Mouse (Mus musculus) embryonic facial prominence, embryonic 13.5 days (tissue): ENCODE data around the gene Pnpo. TPM values are rescaled to one million over a fixed set of nuclear protein-coding genes. Genes with fewer than 3 reads are reported as not detected.

Experiments
- ATAC-seq: fragments of 200-750 bp; cut with Nextera tagmentation; 2 replicates; pipeline ENCODE4 v1.8.0; 2017; ENCODE audit warnings: low read depth; ENCODE audit not compliant: insufficient number of reproducible peaks, insufficient read depth, low FRiP score, low TSS enrichment
- H3K27ac ChIP-seq: fragments of 300-500 bp; sonication (generic); 2 replicates; pipeline ENCODE4 v1.5.1; 2015; ENCODE audit warnings: moderate library complexity, mild to moderate bottlenecking, inconsistent platforms
- H3K27me3 ChIP-seq: fragments of 300-500 bp; sonication (generic); 2 replicates; pipeline ENCODE4 v1.6.1; 2015; ENCODE audit warnings: mild to moderate bottlenecking, inconsistent platforms
- H3K36me3 ChIP-seq: fragments of 300-500 bp; sonication (generic); 2 replicates; pipeline ENCODE4 v1.6.1; 2015; ENCODE audit warnings: mild to moderate bottlenecking, inconsistent platforms
- H3K4me1 ChIP-seq: fragments of 300-500 bp; sonication (generic); 2 replicates; pipeline ENCODE4 v1.6.1; 2015; ENCODE audit warnings: inconsistent platforms
- H3K4me2 ChIP-seq: fragments of 300-500 bp; sonication (generic); 2 replicates; pipeline ENCODE4 v1.6.1; 2015; ENCODE audit warnings: moderate library complexity, mild to moderate bottlenecking, inconsistent platforms
- H3K4me3 ChIP-seq: fragments of 300-500 bp; sonication (generic); 2 replicates; pipeline ENCODE4 v1.5.1; 2015; ENCODE audit warnings: mild to moderate bottlenecking, inconsistent platforms
- H3K9ac ChIP-seq: fragments of 300-500 bp; sonication (generic); 2 replicates; pipeline ENCODE4 v1.6.1; 2015; ENCODE audit warnings: mild to moderate bottlenecking, inconsistent platforms
- H3K9me3 ChIP-seq: fragments of 300-500 bp; sonication (generic); 2 replicates; pipeline ENCODE4 v1.6.1; 2016; ENCODE audit warnings: inconsistent platforms
- WGBS: fragments of 180-500 bp; shearing (Covaris S2); methylation state at CpG from one replicate; pipeline ENCODE4 v1.1.7; 2015; ENCODE audit warnings: mixed read lengths; 5-methylcytosine and 5-hydroxymethylcytosine counted together
- polyA plus RNA-seq: library from polyadenylated mRNA; unstranded; fragments of >200 nt; fragmentation: Nextera tagmentation; extraction: Ambion mirVana; gene quantifications from 2 replicates; pipeline ENCODE4 v1.2.1, GENCODE M21; 2015

Gene Pnpo
- polyA plus RNA-seq, 1 experiment from 2014 or later: 19.9 TPM

DNA sequence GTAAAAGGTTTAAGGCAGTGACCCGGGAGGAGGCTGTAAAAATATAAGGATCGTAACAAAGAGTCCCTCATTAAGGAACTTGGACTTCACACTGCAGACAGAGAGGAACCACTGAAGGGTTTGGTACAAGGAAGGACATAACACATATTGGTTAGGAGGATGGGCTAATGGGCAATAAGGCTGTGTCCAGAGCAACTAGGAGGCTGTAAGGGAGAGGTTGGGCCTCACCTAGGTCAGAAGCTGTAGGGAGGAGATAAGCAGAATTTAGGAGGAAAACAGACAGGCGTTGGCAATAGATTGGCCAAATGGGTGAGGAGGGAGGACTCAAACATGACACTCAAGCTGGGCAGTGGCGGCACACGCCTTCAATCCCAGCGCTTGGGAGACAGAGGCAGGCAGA, 26.4 kb downstream of the Pnpo start:
- Histone ChIP-seq H3K27me3 (no peaks in the 10 kb centered on the region; the same call in 1 of the 2 replicates), H3K4me3 (no peak overlapping the region), H3K27ac (no peak overlapping the region), H3K9ac (no peak overlapping the region), H3K9me3 (no peaks in the 10 kb centered on the region), H3K4me2 (peak overlapping the region; percentile 92; the same call in 1 of the 2 replicates), H3K4me1 (peaks cover 14% of the 10 kb centered on the region), H3K36me3 (0 out of 2 replicates have a peak, but pooled peaks cover under 1% of the 10 kb centered on the region)
- 86% methylated on average over 6 of the region's 6 CpGs for WGBS
- no peak for ATAC-seq

DNA sequence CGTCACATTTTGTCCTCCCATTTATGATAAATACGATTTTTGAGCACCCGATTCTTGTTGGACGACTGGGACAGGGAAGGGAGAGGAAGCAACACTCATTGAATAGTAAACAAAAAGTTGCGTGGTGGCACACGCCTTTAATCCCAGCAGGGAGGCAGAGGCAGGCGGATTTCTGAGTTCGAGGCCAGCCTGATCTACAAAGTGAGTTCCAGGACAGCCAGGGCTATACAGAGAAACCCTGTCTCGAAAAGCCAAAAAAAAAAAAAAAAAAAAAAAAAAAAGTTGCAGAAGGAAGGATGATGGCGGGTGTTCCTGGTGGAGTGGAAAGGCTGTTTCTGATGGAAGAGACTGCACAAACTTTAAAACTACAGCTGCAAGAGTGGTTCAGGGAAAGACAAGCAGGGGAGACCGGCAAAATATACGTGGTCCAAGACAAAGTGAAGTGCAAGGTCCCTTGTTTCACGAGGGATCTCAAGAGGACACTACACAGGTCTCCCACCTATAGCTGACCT, 26.8 kb downstream of the Pnpo start:
- 31% methylated on average over 13 of the region's 13 CpGs for WGBS
- ATAC-seq: no peak
- no peak overlapping the region for H3K27ac ChIP-seq
- H3K9ac ChIP-seq: peak overlapping the region; percentile 58
- peaks cover 14% of the 10 kb centered on the region for H3K4me1 ChIP-seq
- H3K9me3 ChIP-seq: no peaks in the 10 kb centered on the region
- peaks cover 5% of the 10 kb centered on the region for H3K36me3 ChIP-seq
- H3K4me3 ChIP-seq: peak overlapping the region; percentile 77
- H3K4me2 ChIP-seq: peak overlapping the region; percentile 92
- H3K27me3 ChIP-seq: no peaks in the 10 kb centered on the region; the same call in 1 of the 2 replicates

DNA sequence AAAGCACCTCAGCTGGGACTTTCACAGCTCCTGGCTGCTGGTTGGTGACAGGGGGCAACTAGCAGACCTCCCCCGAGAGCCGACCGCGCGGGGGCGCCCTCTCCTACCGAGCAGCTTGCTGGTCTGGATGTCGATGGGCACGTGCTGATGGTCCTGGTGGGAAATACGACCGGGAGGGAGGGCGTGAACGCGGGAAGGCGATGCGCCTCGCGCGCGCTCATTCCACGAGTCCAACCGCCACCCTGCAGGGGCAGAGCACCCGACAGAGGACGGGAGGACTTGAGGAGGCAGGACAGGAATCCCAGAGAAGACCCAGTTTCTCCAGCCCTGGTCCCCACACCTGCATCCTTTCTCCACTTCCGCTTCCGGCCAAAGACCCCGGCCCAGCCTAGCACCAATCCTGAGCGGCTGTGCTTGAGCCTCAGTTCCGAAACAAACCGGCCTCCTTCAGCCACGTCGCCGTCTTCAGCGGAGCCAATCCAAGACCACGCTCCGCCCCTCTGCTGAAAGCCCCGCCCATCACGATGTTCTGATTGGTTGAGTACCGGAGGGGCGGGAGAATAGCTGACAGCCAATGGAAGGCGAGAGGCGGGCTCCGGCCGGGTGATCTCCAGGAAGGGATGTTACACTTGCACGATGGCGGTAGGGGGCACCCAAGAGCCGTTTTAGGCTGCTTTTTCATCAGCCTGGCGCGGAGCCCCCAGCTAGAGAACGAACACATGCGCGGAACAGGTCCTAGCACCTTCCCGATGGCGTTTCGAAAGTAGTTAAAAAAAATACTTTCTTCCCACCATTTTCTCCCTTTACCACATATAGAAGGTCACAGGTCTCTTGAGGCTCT, 27.5 kb downstream of the Pnpo start, which contains the start of gene Cdk5rap3:
Cdk5rap3 (minus strand) TSS at position 453 of the 841 bp plus-strand sequence.
- ATAC-seq: peak; percentile 96
- H3K27me3 ChIP-seq: no peaks in the 10 kb centered on the region; the same call in 1 of the 2 replicates
- peak within 1 kb of the TSS; percentile 85 for H3K9ac ChIP-seq
- H3K36me3 ChIP-seq: peaks cover 12% of the 10 kb centered on the region
- no peaks in the 10 kb centered on the region for H3K9me3 ChIP-seq
- peak within 1 kb of the TSS; percentile 92 for H3K4me2 ChIP-seq
- under 1% methylated on average over 55 of the region's 55 CpGs for WGBS
- H3K4me1 ChIP-seq: peaks cover 14% of the 10 kb centered on the region
- peak within 1 kb of the TSS; percentile 75 for H3K27ac ChIP-seq
- H3K4me3 ChIP-seq: peak within 1 kb of the TSS; percentile 77

DNA sequence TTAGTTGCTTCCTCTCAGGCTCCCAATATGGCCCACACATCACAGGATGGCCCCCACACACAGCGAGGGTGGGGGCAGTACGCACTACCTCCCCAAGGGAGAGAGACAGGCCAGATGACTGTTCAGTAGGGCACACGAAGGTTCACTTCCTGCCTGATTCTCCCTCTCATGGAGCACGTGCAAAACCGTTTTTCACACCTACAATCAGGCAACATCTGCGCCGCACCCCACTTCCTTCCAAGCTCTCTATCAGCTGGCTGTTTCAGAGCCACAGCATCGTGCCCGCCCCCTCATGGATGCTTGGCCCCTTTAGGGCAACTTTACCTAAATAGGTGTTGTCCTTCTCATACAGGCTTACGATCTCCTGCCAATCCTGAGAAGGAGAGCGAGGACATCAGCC, 31.1 kb downstream of the Pnpo start:
- ATAC-seq: no peak
- no peak overlapping the region for H3K4me2 ChIP-seq
- peaks cover 14% of the 10 kb centered on the region for H3K4me1 ChIP-seq
- H3K27me3 ChIP-seq: no peaks in the 10 kb centered on the region
- no peak overlapping the region for H3K4me3 ChIP-seq
- 80% methylated on average over 11 of the region's 11 CpGs for WGBS
- no peaks in the 10 kb centered on the region for H3K9me3 ChIP-seq
- H3K27ac ChIP-seq: no peak overlapping the region
- H3K36me3 ChIP-seq: peaks cover 41% of the 10 kb centered on the region
- H3K9ac ChIP-seq: 0 out of 2 replicates have a peak overlapping the region, but pooled peaks have one; percentile 21

DNA sequence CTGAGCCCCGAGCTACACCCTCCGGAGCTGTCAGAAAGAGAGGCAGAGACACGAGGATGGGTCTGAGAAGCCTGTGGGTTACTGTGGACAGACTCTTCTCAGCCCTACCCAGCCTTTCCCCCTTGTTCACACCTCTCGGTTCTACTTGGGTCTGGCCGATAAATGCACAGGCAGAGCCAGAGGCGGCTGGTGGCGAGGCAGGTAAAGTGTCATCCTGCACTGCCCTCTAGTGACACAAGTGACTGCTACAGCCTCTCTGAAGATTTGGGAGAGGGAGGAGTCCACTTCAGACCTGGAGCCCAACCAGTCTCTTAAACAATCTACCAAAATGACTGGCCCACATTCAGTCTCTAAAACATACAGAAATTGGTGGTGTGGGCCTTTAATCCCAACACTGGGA, 33.8 kb downstream of the Pnpo start:
- Histone ChIP-seq H3K4me1 (peaks cover 3% of the 10 kb centered on the region), H3K27ac (no peak overlapping the region), H3K9me3 (no peaks in the 10 kb centered on the region), H3K27me3 (no peaks in the 10 kb centered on the region), H3K36me3 (peaks cover 51% of the 10 kb centered on the region), H3K9ac (no peak overlapping the region), H3K4me2 (no peak overlapping the region), H3K4me3 (no peak overlapping the region)
- 27% methylated on average over 7 of the region's 7 CpGs for WGBS
- ATAC-seq: peak; percentile 43; the same call in 1 of the 2 replicates

DNA sequence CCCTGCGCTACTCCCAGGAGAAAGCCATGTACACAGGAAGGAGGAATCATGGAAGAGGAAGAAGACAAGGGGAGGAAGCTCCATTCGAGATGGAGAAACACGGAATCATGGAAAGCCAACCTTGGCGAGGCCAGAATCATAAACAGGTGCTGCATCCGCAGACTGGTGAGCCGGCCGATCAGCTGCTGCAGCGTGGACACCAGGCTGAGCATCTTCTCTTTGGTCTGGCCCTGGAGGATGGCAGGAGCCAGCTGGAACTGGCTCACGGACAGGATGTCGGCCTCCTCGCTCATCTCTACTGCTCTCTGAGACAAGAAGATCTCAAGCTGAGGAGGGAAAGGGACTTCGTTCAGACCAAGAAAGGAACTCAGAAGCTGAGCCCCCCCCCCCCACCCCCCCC, 35.2 kb downstream of the Pnpo start:
- H3K36me3 ChIP-seq: peaks cover 51% of the 10 kb centered on the region
- H3K4me2 ChIP-seq: no peak overlapping the region
- no peak overlapping the region for H3K9ac ChIP-seq
- 87% methylated on average over 12 of the region's 12 CpGs for WGBS
- no peaks in the 10 kb centered on the region for H3K4me1 ChIP-seq
- no peaks in the 10 kb centered on the region for H3K27me3 ChIP-seq
- no peak overlapping the region for H3K27ac ChIP-seq
- no peak overlapping the region for H3K4me3 ChIP-seq
- no peak for ATAC-seq
- H3K9me3 ChIP-seq: no peaks in the 10 kb centered on the region

DNA sequence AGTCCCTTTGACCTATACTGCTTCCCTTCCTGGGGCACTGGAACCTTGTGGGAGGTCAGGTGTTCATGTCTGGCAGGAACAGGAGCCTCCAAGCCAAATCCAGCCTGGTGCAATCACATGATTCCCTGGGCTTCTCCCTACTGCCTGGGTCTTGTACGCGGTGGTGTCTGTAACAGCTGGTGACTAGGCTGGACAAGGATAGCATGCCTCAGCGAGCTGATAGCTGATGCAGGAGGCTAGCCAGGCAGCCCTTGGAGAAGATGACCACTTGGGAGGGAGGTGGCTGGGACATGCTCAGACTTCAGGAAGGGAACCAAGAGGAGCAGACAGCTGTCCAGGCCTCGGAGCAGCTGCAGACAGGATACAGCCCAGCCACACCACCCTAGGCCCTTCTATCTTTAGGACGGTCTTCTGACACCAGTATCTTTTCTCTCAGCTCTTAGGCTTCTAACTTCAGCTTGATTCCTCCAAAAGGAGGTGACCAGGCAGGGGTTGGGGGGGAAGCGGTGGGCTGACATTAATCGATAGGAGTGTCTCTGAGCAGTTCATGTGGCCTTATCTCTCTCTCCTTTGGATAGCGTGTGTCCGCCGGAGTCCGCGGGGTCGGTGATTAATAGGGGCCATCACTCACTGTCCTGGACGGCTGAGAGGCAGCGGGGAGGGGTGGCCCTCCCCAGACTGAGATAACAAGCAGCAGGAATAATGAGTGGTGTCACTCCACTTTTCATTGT, 37.2 kb downstream of the Pnpo start:
- Histone ChIP-seq H3K9me3 (no peaks in the 10 kb centered on the region), H3K27ac (no peak overlapping the region), H3K36me3 (peaks cover 43% of the 10 kb centered on the region), H3K4me2 (no peak overlapping the region), H3K4me3 (no peak overlapping the region), H3K27me3 (no peaks in the 10 kb centered on the region), H3K9ac (no peak overlapping the region), H3K4me1 (peaks cover 10% of the 10 kb centered on the region)
- 85% methylated on average over 15 of the region's 15 CpGs for WGBS
- ATAC-seq: no peak

DNA sequence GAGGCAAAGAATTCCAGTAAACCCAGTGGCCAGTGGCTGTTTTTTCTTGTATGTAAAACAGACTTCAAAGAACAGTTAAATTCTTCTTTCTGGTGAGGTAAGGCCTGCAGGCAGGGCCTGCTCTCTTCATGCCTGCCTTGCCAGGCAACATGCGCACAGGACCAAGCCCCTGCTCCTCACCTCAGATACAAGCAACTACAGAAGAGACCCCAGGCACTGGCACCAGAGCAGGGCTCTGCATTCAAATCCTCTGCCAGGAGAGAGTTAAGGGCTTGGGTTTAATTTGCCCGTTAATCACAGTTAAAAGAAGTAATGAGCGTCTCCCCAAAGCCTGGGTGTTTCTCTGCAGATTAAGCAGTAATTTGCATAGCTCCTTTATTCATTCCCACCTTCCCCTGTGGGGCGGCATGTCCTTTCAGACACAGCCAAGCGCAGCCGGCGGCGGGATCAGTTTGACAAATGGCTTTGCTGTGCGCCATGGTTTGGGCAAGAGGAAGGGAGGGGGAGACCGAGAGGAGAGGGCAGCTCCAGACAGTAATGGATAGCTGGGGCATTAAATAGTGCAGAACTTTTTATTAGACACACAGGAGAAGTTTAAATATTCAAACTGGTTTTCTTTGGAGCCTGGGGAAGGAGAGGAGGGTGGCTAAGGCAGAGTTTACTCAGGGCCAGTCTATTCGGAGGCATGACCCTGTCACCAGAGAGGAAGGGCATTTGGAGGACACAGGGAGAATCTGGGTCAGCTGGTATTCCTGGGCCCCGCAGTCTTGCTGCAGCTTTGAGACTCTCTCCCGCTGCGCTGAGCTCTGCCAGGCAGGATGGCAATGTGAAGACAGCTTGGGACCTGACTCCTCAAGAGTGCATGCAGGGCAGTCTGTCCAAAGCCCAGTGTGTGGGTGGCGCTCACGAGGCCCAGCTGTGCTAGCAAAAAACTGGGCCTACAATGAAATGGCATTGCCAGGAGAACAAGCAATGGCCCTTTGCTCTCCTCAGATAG, 40.8 kb downstream of the Pnpo start:
- Histone ChIP-seq H3K4me1 (peaks cover 15% of the 10 kb centered on the region), H3K27me3 (no peaks in the 10 kb centered on the region), H3K9me3 (no peaks in the 10 kb centered on the region), H3K36me3 (peaks cover 13% of the 10 kb centered on the region), H3K9ac (0 out of 2 replicates have a peak overlapping the region, but pooled peaks have one; percentile 44), H3K4me3 (no peak overlapping the region), H3K4me2 (no peak overlapping the region), H3K27ac (no peak overlapping the region; the same call in 1 of the 2 replicates)
- 22% methylated on average over 16 of the region's 16 CpGs for WGBS
- no peak for ATAC-seq

DNA sequence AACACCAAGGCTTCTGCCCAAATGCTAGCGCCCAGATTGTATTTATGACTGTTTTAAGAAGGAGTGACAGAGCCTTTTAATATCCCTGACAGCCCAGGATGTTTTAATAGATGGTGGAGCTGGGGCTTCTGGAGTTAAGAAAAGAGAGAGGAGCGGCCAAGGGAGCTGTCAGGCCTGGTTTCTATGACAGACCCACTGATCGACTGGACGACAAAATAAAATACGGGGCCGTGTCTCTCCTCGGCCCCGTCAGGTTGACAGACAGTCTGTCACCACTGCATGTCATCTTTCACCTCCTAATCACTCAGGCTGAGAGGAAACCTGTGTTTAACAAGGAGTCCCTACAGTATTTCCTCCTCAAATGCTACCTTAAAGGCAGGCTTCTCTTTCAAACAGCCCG, 42.5 kb downstream of the Pnpo start:
- no peaks in the 10 kb centered on the region; the same call in 1 of the 2 replicates for H3K36me3 ChIP-seq
- 70% methylated on average over 9 of the region's 9 CpGs for WGBS
- no peak overlapping the region for H3K27ac ChIP-seq
- no peak overlapping the region for H3K9ac ChIP-seq
- no peak overlapping the region for H3K4me3 ChIP-seq
- no peaks in the 10 kb centered on the region for H3K27me3 ChIP-seq
- no peaks in the 10 kb centered on the region for H3K9me3 ChIP-seq
- no peak overlapping the region for H3K4me2 ChIP-seq
- peaks cover 15% of the 10 kb centered on the region for H3K4me1 ChIP-seq
- no peak for ATAC-seq

DNA sequence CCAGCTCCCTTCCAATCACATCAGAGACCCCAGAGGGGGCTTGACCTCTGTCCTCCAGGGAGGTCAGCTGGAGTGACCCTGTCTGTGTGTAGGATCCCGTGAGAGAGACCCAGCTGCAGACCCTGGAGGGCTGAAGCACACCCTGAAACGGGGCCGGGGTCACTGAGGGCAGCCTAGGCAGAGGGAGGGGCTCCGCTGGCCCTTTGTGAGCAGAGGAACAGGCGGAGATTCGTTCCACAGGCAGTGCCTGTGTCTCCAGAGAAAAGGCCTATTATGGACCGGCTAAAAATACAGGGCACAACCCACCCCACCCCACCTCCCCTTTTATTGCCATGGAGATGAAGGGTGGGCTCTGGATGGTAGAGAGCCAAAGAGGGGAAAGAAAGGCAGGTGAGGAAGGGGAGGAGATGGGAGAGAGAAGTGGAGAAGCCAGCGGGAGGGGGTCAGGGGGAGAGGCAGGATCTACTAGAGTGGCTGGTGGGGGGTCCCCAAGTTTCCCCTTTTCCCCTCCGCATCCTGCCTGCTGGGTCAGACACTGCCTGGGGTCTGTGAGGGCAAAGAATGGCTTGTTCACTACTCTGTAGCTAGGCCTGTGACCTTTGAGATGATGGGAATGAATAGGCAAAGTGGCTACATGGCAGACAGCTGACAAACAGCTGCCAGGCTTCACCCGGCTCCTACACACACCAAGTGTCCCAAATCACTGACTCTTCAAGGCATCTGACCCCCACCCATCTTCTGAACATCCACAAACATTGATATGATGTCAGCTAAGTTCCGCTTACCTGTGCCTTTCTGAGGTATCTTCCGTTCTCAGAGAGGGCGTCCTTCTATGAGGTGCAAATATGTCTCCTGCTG, 44.1 kb downstream of the Pnpo start:
- H3K36me3 ChIP-seq: no peaks in the 10 kb centered on the region
- H3K4me3 ChIP-seq: no peak overlapping the region
- no peak overlapping the region for H3K9ac ChIP-seq
- no peaks in the 10 kb centered on the region for H3K9me3 ChIP-seq
- H3K4me1 ChIP-seq: peaks cover 15% of the 10 kb centered on the region
- peak overlapping the region; percentile 31; the same call in 1 of the 2 replicates for H3K4me2 ChIP-seq
- no peak for ATAC-seq
- H3K27me3 ChIP-seq: no peaks in the 10 kb centered on the region
- 34% methylated on average over 13 of the region's 13 CpGs for WGBS
- H3K27ac ChIP-seq: no peak overlapping the region
